7 mouse cellular contexts compared by ENCODE assay signal in genomic region chr5:137630602-137631001, GRCm38 (mm10). TPM values are rescaled to one million over a fixed set of nuclear protein-coding genes. Genes with fewer than 3 reads are reported as not detected.
DNase-seq lines count a peak whose midpoint lies in the region; ATAC-seq and TF ChIP-seq lines count a peak whose summit lies in the region.

No protein-coding gene starts in this region.

- TF ChIP-seq CTCF in E14TG2a.4 (conservative IDR thresholded peaks at IDR 0.05; ENCODE audit: low read length), result no peak

- peaks cover 41% of the 10 kb centered on the region for H3K36me3 ChIP-seq in E14TG2a.4 (ENCODE audit: insufficient read depth, low read length)
- peaks cover 10% of the 10 kb centered on the region for H3K36me3 ChIP-seq in heart, embryonic 11.5 days (ENCODE audit: control insufficient read depth, insufficient read depth, low read length)
- peaks cover 32% of the 10 kb centered on the region for H3K36me3 ChIP-seq in kidney, embryonic 15.5 days

- WGBS in heart, embryonic 11.5 days (ENCODE audit: insufficient replicate concordance), result 28% methylated on average over 3 of the region's 3 CpGs
- WGBS in kidney, embryonic 15.5 days, result 6% methylated on average over 3 of the region's 3 CpGs

- H3K4me1 ChIP-seq in E14TG2a.4 (replicated peaks; ENCODE audit: low read depth, low read length), result peaks cover 85% of the 10 kb centered on the region
- peaks cover 21% of the 10 kb centered on the region for H3K4me1 ChIP-seq in heart, embryonic 11.5 days (ENCODE audit: control insufficient read depth, insufficient read depth, low read length)
- H3K4me1 ChIP-seq in kidney, embryonic 15.5 days, result peaks cover 56% of the 10 kb centered on the region

- no peak for ATAC-seq in heart, embryonic 11.5 days (replicated peaks; ENCODE audit: insufficient number of reproducible peaks, low FRiP score, low TSS enrichment)
- peak; percentile 7; the same call in 1 of the 2 replicates for ATAC-seq in kidney, embryonic 15.5 days (replicated peaks; ENCODE audit: low FRiP score)

- H3K4me2 ChIP-seq in heart, embryonic 11.5 days, result peak overlapping the region; percentile 93
- peak overlapping the region; percentile 76 for H3K4me2 ChIP-seq in kidney, embryonic 15.5 days

- peak overlapping the region; percentile 93 for H3K9ac ChIP-seq in heart, embryonic 11.5 days (ENCODE audit: low read depth, low read length)
- peak overlapping the region; percentile 80 for H3K9ac ChIP-seq in kidney, embryonic 15.5 days

- H3K27me3 ChIP-seq in E14TG2a.4 (ENCODE audit: insufficient read depth, low read length), result no peaks in the 10 kb centered on the region
- H3K27me3 ChIP-seq in heart, embryonic 11.5 days (ENCODE audit: control insufficient read depth, insufficient read depth, low read length), result no peaks in the 10 kb centered on the region
- no peaks in the 10 kb centered on the region for H3K27me3 ChIP-seq in kidney, embryonic 15.5 days

- peak overlapping the region; percentile 99 for H3K4me3 ChIP-seq in E14TG2a.4 (replicated peaks; ENCODE audit: low read length)
- H3K4me3 ChIP-seq in heart, embryonic 11.5 days (ENCODE audit: low read depth, low read length), result peak overlapping the region; percentile 94
- peak overlapping the region; percentile 82 for H3K4me3 ChIP-seq in kidney, embryonic 15.5 days (replicated peaks)

- peak; percentile 23 for DNase-seq in NIH3T3 (ENCODE audit: low read depth)
- DNase-seq in lung, postnatal 36 days, result peak; percentile 76
- DNase-seq in adrenal gland, adult 18-20 months (ENCODE audit: low spot score in 2 of 2), result no peak
- no peak for DNase-seq in left cerebral cortex, adult 8-10 months (ENCODE audit: low spot score in 2 of 2)

- H3K27ac ChIP-seq in heart, embryonic 11.5 days (ENCODE audit: low read depth, low read length), result peak overlapping the region; percentile 67
- peak overlapping the region; percentile 99 for H3K27ac ChIP-seq in kidney, embryonic 15.5 days

- no peaks in the 10 kb centered on the region for H3K9me3 ChIP-seq in E14TG2a.4 (ENCODE audit: low read length)
- no peaks in the 10 kb centered on the region for H3K9me3 ChIP-seq in heart, embryonic 11.5 days (replicated peaks; ENCODE audit: control insufficient read depth, low read length)
- H3K9me3 ChIP-seq in kidney, embryonic 15.5 days (replicated peaks), result no peaks in the 10 kb centered on the region

RNA-seq across cellular contexts. Expression of gene Gm20605, which starts 1.6 kb away (rescaled TPM):
- 5.9 and 6.5 TPM in 2 replicates for polyA plus RNA-seq in heart, embryonic 11.5 days (2014; fragmentation: Nextera tagmentation; extraction: Ambion mirVana)
- 10.4 and 13.1 TPM in 2 replicates for polyA plus RNA-seq in kidney, embryonic 15.5 days (2015; fragmentation: Nextera tagmentation; extraction: Ambion mirVana)
- 10 to 100 TPM; 10.7 to 11.3 TPM for total RNA-seq in adrenal gland, adult 18-20 months (2021)
- 10 to 100 TPM in 1 of 4 experiments, 1 to 10 TPM in 3; 5.6 to 11.5 (median 8.8) TPM for total RNA-seq in left cerebral cortex, adult 8-10 months (2022)

RNA-seq across cellular contexts. Expression of gene Lrch4, which starts 1.7 kb away (rescaled TPM):
- polyA plus RNA-seq in heart, embryonic 11.5 days (2014; fragmentation: Nextera tagmentation; extraction: Ambion mirVana), result 26.0 and 28.0 TPM in 2 replicates
- 47.4 and 50.6 TPM in 2 replicates for polyA plus RNA-seq in kidney, embryonic 15.5 days (2015; fragmentation: Nextera tagmentation; extraction: Ambion mirVana)
- total RNA-seq in adrenal gland, adult 18-20 months (2021), result 10 to 100 TPM; 30.3 to 32.7 TPM
- total RNA-seq in left cerebral cortex, adult 8-10 months (2022), result 10 to 100 TPM in 3 of 4 experiments, 1 to 10 TPM in 1; 9.5 to 18.0 (median 16.0) TPM

RNA-seq across cellular contexts. Expression of gene Fbxo24, which starts 1.8 kb away (rescaled TPM):
- polyA plus RNA-seq in heart, embryonic 11.5 days (2014; fragmentation: Nextera tagmentation; extraction: Ambion mirVana), result not detected in 2 replicates
- 0.16 and 0.17 TPM in 2 replicates for polyA plus RNA-seq in kidney, embryonic 15.5 days (2015; fragmentation: Nextera tagmentation; extraction: Ambion mirVana)
- total RNA-seq in adrenal gland, adult 18-20 months (2021), result 1 to 10 TPM in 1 of 2 experiments, under 1 TPM in 1; 0.93 to 1.3 TPM
- under 1 TPM; 0.16 to 0.28 (median 0.20) TPM for total RNA-seq in left cerebral cortex, adult 8-10 months (2022)

RNA-seq across cellular contexts. Expression of gene Sap25, which starts 10.5 kb away (rescaled TPM):
- polyA plus RNA-seq in heart, embryonic 11.5 days (2014; fragmentation: Nextera tagmentation; extraction: Ambion mirVana), result 3.9 and 5.6 TPM in 2 replicates
- polyA plus RNA-seq in kidney, embryonic 15.5 days (2015; fragmentation: Nextera tagmentation; extraction: Ambion mirVana), result 8.2 and 10.5 TPM in 2 replicates
- 1 to 10 TPM; 4.1 to 5.4 TPM for total RNA-seq in adrenal gland, adult 18-20 months (2021)
- 1 to 10 TPM in 3 of 4 experiments, under 1 TPM in 1; 0.91 to 5.9 (median 3.5) TPM for total RNA-seq in left cerebral cortex, adult 8-10 months (2022)

RNA-seq across cellular contexts. Expression of gene Irs3, which starts 14.9 kb away (rescaled TPM):
- polyA plus RNA-seq in heart, embryonic 11.5 days (2014; fragmentation: Nextera tagmentation; extraction: Ambion mirVana), result 0.23 TPM in 2 replicates
- 0.80 and 0.82 TPM in 2 replicates for polyA plus RNA-seq in kidney, embryonic 15.5 days (2015; fragmentation: Nextera tagmentation; extraction: Ambion mirVana)
- 10 to 100 TPM in 1 of 2 experiments, 1 to 10 TPM in 1; 6.7 to 27.5 TPM for total RNA-seq in adrenal gland, adult 18-20 months (2021)
- under 1 TPM in 2 of 4 experiments, not detected in 2; 0.18 to 0.26 TPM for total RNA-seq in left cerebral cortex, adult 8-10 months (2022)

Comparison
In these comparisons a context has a peak if more than half of its experiments do, and no peak if none do; other contexts are left out.
1. DNase-seq: peak in NIH3T3 (single experiment) and lung, postnatal 36 days (single experiment); none in adrenal gland, adult 18-20 months (0 of 2) and left cerebral cortex, adult 8-10 months (0 of 2).
2. Peak in every context shown above with its lines, with median percentiles within 50 percentile points of each other: H3K4me3 ChIP-seq.